In the genomic region with DNA sequence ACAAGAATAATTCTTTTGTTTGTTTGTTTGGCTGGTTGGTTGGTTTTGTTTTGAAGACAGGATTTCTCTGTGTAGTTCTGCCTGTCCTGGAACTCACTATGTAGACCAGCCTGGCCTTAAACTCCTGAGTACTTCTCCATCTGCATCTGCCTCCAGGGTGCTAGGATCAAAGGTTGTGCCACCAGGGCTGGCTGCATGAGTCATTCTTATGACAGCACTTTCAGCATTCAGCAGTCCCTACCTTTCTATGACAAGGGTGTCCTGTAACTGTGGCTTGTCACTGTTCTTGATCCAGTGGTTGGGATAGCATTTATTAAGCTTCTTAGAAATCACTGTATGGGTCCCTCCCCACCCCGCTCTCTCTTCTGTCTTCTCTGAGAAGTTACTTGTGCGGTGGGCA, we compare ENCODE assay signal across 15 mouse cellular contexts.
"Had no signal": no experiment of that assay in that cellular context is flagged by ENCODE, and none has a peak within 500 bp of the region (broad histone marks: within the 10 kb centered on the region; RNA-seq: fewer than 3 reads in every experiment).

No protein-coding gene starts in this region.

- H3K9me3 ChIP-seq: midbrain, embryonic 10.5 days; midbrain, embryonic 12.5 days; neural tube, embryonic 12.5 days; stomach, embryonic 15.5 days had no signal

- H3K4me2 ChIP-seq: lung, embryonic 14.5 days; midbrain, embryonic 12.5 days; neural tube, embryonic 12.5 days; stomach, embryonic 15.5 days had no signal

- H3K4me3 ChIP-seq: midbrain, embryonic 10.5 days; midbrain, embryonic 12.5 days; myocyte; neural tube, embryonic 12.5 days; stomach, embryonic 15.5 days had no signal

- ATAC-seq: midbrain, embryonic 16.5 days had no signal

- H3K27ac ChIP-seq: midbrain, embryonic 10.5 days; midbrain, embryonic 12.5 days; neural tube, embryonic 12.5 days; stomach, embryonic 15.5 days had no signal

- H3K9ac ChIP-seq: lung, embryonic 14.5 days; midbrain, embryonic 12.5 days; neural tube, embryonic 12.5 days; stomach, embryonic 15.5 days had no signal

- H3K4me1 ChIP-seq: stomach, embryonic 15.5 days had no signal

- H3K27me3 ChIP-seq: stomach, embryonic 15.5 days had no signal

- DNase-seq: lung, adult 18-20 months; lung, embryonic 14.5 days; lung, postnatal 10 days; lung, postnatal 4 days; midbrain, embryonic 14.5 days; right cerebral cortex, postnatal 14 days; thymus, adult 18-20 months; thymus, postnatal 14 days; thymus, postnatal 36 days had no signal

- H3K36me3 ChIP-seq: midbrain, embryonic 10.5 days; midbrain, embryonic 12.5 days; neural tube, embryonic 12.5 days; stomach, embryonic 15.5 days had no signal
